Mouse (Mus musculus) adrenal gland, adult 8-10 months (tissue): ENCODE data around the gene Gm38655. TPM values are rescaled to one million over a fixed set of nuclear protein-coding genes. Genes with fewer than 3 reads are reported as not detected.
"Not testable (repeated sequence)": the region's sequence is repeated elsewhere in the genome, so short reads cannot be mapped to it uniquely, and the experiment has no call there.

ENCODE experiments used
- DNase-seq: peaks from one replicate; pipeline ENCODE4 v3.0.0; 2022
- total RNA-seq, 4 experiments: library from RNA; stranded (reverse); gene quantifications; 2 replicates each; pipeline ENCODE4 v1.2.4; 2022

Gm38655 gene
- total RNA-seq, 4 experiments from 2014 or later, result 0.40 to 0.67 (median 0.42) TPM; not detected in 1

GRCm38 (mm10) chr17:25165970-25166671 lies 9.2 kb downstream of the Gm38655 start:
- DNase-seq, result no peak

- no peak for DNase-seq
These were observed 10.5 kb downstream of the Gm38655 start for GRCm38 (mm10) chr17:25164770-25165169.

- DNase-seq, result no peak
These were observed 11.9 kb downstream of the Gm38655 start for GRCm38 (mm10) chr17:25163387-25163786.

GRCm38 (mm10) chr17:25162161-25162560 lies 13.1 kb downstream of the Gm38655 start, which contains the start of gene Ccdc154:
Ccdc154 (plus strand) TSS chr17:25162461.
- DNase-seq, result no peak

GRCm38 (mm10) chr17:25139960-25140359 lies 35.3 kb downstream of the Gm38655 start:
- DNase-seq, result no peak

GRCm38 (mm10) chr17:25138803-25139202 lies 36.5 kb downstream of the Gm38655 start:
- no peak for DNase-seq

GRCm38 (mm10) chr17:25135622-25136021 lies 39.6 kb downstream of the Gm38655 start:
- no peak for DNase-seq

GRCm38 (mm10) chr17:25133275-25133698 lies 42.0 kb downstream of the Gm38655 start, which contains the start of gene Clcn7:
Clcn7 (plus strand) TSS chr17:25133391.
- DNase-seq, result peak; percentile 92

- no peak for DNase-seq
These were observed 45.2 kb downstream of the Gm38655 start for GRCm38 (mm10) chr17:25130060-25130459.

- no peak for DNase-seq
These were observed 47.6 kb downstream of the Gm38655 start for GRCm38 (mm10) chr17:25127681-25128080.

GRCm38 (mm10) chr17:25127079-25127478 lies 48.2 kb downstream of the Gm38655 start:
- peak; percentile 31 for DNase-seq

GRCm38 (mm10) chr17:25125442-25126060 lies 49.7 kb downstream of the Gm38655 start:
- not testable (repeated sequence) for DNase-seq

GRCm38 (mm10) chr17:25123979-25124378 lies 51.3 kb downstream of the Gm38655 start:
- DNase-seq, result no peak

Other genes with a start within 250 kb of the Gm38655 start
- 100 to 1,000 TPM in 3 of 4 experiments, 10 to 100 TPM in 1; 96.1 to 271 (median 177) TPM for gene Mapk8ip3, start 238.5 kb downstream of the Gm38655 start, total RNA-seq
- 10 to 100 TPM; 28.0 to 38.5 (median 30.7) TPM for gene Jpt2, start 214.8 kb downstream of the Gm38655 start, total RNA-seq
- gene Cramp1l, start 159.7 kb downstream of the Gm38655 start, total RNA-seq, result 10 to 100 TPM; 22.0 to 33.2 (median 25.4) TPM
- gene Ift140, start 159.4 kb downstream of the Gm38655 start, total RNA-seq, result 10 to 100 TPM; 31.7 to 45.0 (median 38.1) TPM
- gene Tmem204, start 91.9 kb downstream of the Gm38655 start, total RNA-seq, result 10 to 100 TPM; 35.3 to 56.0 (median 52.6) TPM
- 10 to 100 TPM; 24.0 to 40.2 (median 29.5) TPM for gene Telo2, start 59.5 kb downstream of the Gm38655 start, total RNA-seq
- not detected for gene Ptx4, start 54.7 kb downstream of the Gm38655 start, total RNA-seq
- gene Clcn7, start 42.1 kb downstream of the Gm38655 start, total RNA-seq, result 10 to 100 TPM; 47.4 to 77.7 (median 67.8) TPM
- under 1 TPM in 3 of 4 experiments, not detected in 1; 0.09 to 0.34 (median 0.19) TPM for gene Ccdc154, start 13.0 kb downstream of the Gm38655 start, total RNA-seq
- 10 to 100 TPM; 18.4 to 21.7 (median 20.9) TPM for gene BC003965, start 9.1 kb upstream of the Gm38655 start, total RNA-seq
- 10 to 100 TPM; 18.4 to 36.4 (median 26.2) TPM for gene Unkl, start 12.9 kb upstream of the Gm38655 start, total RNA-seq
- gene Gnptg, start 64.7 kb upstream of the Gm38655 start, total RNA-seq, result 10 to 100 TPM; 48.9 to 57.3 (median 52.2) TPM
- 10 to 100 TPM; 23.4 to 35.5 (median 30.3) TPM for gene Tsr3, start 64.7 kb upstream of the Gm38655 start, total RNA-seq
- gene Baiap3, start 80.9 kb upstream of the Gm38655 start, total RNA-seq, result 10 to 100 TPM; 12.8 to 44.5 (median 22.1) TPM
- gene Ube2i, start 99.2 kb upstream of the Gm38655 start, total RNA-seq, result 100 to 1,000 TPM; 249 to 283 (median 265) TPM
- gene Prss34, start 122.9 kb upstream of the Gm38655 start, total RNA-seq, result under 1 TPM in 3 of 4 experiments, not detected in 1; 0.31 to 0.56 (median 0.41) TPM
- not detected for gene Prss28, start 133.2 kb upstream of the Gm38655 start, total RNA-seq
- gene Prss29, start 143.2 kb upstream of the Gm38655 start, total RNA-seq, result not detected
- 1 to 10 TPM in 1 of 4 experiments, under 1 TPM in 2, not detected in 1; 0.43 to 1.1 (median 0.59) TPM for gene Tpsab1, start 170.1 kb upstream of the Gm38655 start, total RNA-seq
- 1 to 10 TPM; 1.9 to 4.4 (median 2.4) TPM for gene Tpsb2, start 190.8 kb upstream of the Gm38655 start, total RNA-seq
- not detected for gene Tpsg1, start 193.8 kb upstream of the Gm38655 start, total RNA-seq